Mouse (Mus musculus): Measurements from ENCODE around the gene Nmi.

- TF ChIP-seq CTCF (IDR thresholded peaks at IDR 0.05; ENCODE audit: borderline replicate concordance, insufficient read depth, low read length) (no peak), POLR2A (IDR thresholded peaks at IDR 0.05; ENCODE audit: low read depth, low read length) (no peak)
These were observed 12.9 kb upstream of the Nmi start for GRCm38 (mm10) chr2:51986157-51986556.
